Mouse (Mus musculus) layer of hippocampus, postnatal 25 days (tissue): ENCODE data around the gene Hoxa6. TPM values are rescaled to one million over a fixed set of nuclear protein-coding genes. Genes with fewer than 3 reads are reported as not detected.
A peak's percentile ranks its signal among the peaks of the same experiment; 100 is the strongest.

ENCODE experiments used
- DNase-seq, 2 experiments: peaks; one replicate each; pipeline ENCODE4 v3.0.0; 2022; ENCODE audit warnings: mixed read lengths in 2 of 2, low spot score in 1 of 2; ENCODE audit errors: extremely low spot score in 1 of 2
- total RNA-seq, 2 experiments: library from RNA; stranded (reverse); gene quantifications; 2 replicates each; pipeline ENCODE4 v1.2.3; 2021

Gene Hoxa6
- total RNA-seq, 2 experiments from 2014 or later = not detected

- no peak for DNase-seq
Observed at GRCm38 (mm10) chr6:52216691-52217458, 8.4 kb upstream of the Hoxa6 start.

- no peak for DNase-seq
Observed at GRCm38 (mm10) chr6:52215771-52216535, 7.4 kb upstream of the Hoxa6 start.

GRCm38 (mm10) chr6:52215070-52215469, 6.5 kb upstream of the Hoxa6 start:
- DNase-seq = no peak

GRCm38 (mm10) chr6:52214271-52214670, 5.7 kb upstream of the Hoxa6 start:
- DNase-seq = no peak

- DNase-seq = no peak
Observed at GRCm38 (mm10) chr6:52213119-52213986, 4.8 kb upstream of the Hoxa6 start, which contains the start of the genes Hoxa3 and Gm28308. Hoxa3 (minus strand) TSS chr6:52213336. Gm28308 (minus strand) TSS chr6:52213339.

- no peak for DNase-seq
Observed at GRCm38 (mm10) chr6:52212556-52213118, 4.1 kb upstream of the Hoxa6 start.

GRCm38 (mm10) chr6:52211961-52212360, 3.4 kb upstream of the Hoxa6 start:
- DNase-seq = peak in 1 of 2 experiments; percentile 11

GRCm38 (mm10) chr6:52211170-52211935, 2.8 kb upstream of the Hoxa6 start:
- peak; percentile 37 to 65 for DNase-seq

- no peak for DNase-seq
Observed at GRCm38 (mm10) chr6:52209685-52210046, 1.1 kb upstream of the Hoxa6 start.

- DNase-seq = no peak
Observed at GRCm38 (mm10) chr6:52208868-52209684, 554 bp upstream of the Hoxa6 start.

GRCm38 (mm10) chr6:52207684-52207976, 892 bp downstream of the Hoxa6 start:
- DNase-seq = no peak

GRCm38 (mm10) chr6:52206882-52207683, 1.4 kb downstream of the Hoxa6 start:
- DNase-seq = no peak

- no peak for DNase-seq
Observed at GRCm38 (mm10) chr6:52205638-52206621, 2.6 kb downstream of the Hoxa6 start.

GRCm38 (mm10) chr6:52205221-52205620, 3.3 kb downstream of the Hoxa6 start:
- no peak for DNase-seq

GRCm38 (mm10) chr6:52204050-52204752, 4.3 kb downstream of the Hoxa6 start, which contains the start of gene Hoxa5:
Hoxa5 (minus strand) TSS chr6:52204587.
- peak in 1 of 2 experiments; percentile 14 for DNase-seq

GRCm38 (mm10) chr6:52203371-52204049, 5.0 kb downstream of the Hoxa6 start:
- no peak for DNase-seq
